Comparison of ENCODE assay signal across 8 mouse cellular contexts in the genomic region with DNA sequence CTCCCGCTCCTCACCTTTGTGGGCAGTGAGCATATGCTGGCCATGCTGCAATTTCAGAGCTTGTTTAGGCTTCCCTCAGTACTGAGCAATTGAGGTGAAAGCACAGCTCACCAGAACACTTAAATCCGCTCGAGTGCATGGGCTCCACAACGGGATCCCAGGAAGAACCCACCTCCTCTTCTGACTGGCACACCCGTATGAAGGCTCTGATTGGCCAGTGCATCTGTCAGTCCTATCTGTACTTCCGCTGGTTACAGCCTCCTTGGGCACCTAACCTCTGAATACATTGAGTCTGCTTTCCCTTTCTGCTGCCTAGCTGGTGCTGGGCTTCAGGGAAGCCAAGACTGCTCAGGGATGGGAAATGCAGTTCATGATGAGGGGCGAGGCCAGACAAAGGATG.
"Had no signal": no experiment of that assay in that cellular context is flagged by ENCODE, and none has a peak within 500 bp of the region (broad histone marks: within the 10 kb centered on the region; RNA-seq: fewer than 3 reads in every experiment).

No protein-coding gene starts in this region.

- DNase-seq: kidney, postnatal 10 days; kidney, postnatal 4 days; left cerebral cortex, postnatal 4 days; lung, adult 2 months; lung, postnatal 36 days; right cerebral cortex, postnatal 14 days; thymus, adult 18-20 months; thymus, postnatal 14 days had no signal
